Comparison of ENCODE assay signal across 12 mouse cellular contexts in genomic region chr12:71482619-71483018, GRCm38 (mm10).
DNase-seq lines count a peak whose midpoint lies in the region; ATAC-seq lines count a peak whose summit lies in the region.
"Had no signal": no experiment of that assay in that cellular context is flagged by ENCODE, and none has a peak within 500 bp of the region (broad histone marks: within the 10 kb centered on the region; RNA-seq: fewer than 3 reads in every experiment).

No protein-coding gene starts in this region.

- no peak overlapping the region for H3K9ac ChIP-seq in hindbrain, embryonic 16.5 days (ENCODE audit: low read depth, low read length)
- no peak overlapping the region for H3K9ac ChIP-seq in neural tube, embryonic 13.5 days
- no peak overlapping the region for H3K9ac ChIP-seq in hindbrain, embryonic 13.5 days
- H3K9ac ChIP-seq in stomach, embryonic 15.5 days: no peak overlapping the region
- H3K9ac ChIP-seq: liver, embryonic 12.5 days had no signal

- H3K36me3 ChIP-seq in hindbrain, embryonic 10.5 days: no peaks in the 10 kb centered on the region
- no peaks in the 10 kb centered on the region for H3K36me3 ChIP-seq in hindbrain, embryonic 16.5 days (ENCODE audit: control insufficient read depth, insufficient read depth, low read length)
- no peaks in the 10 kb centered on the region for H3K36me3 ChIP-seq in neural tube, embryonic 13.5 days
- no peaks in the 10 kb centered on the region for H3K36me3 ChIP-seq in hindbrain, embryonic 13.5 days
- no peaks in the 10 kb centered on the region for H3K36me3 ChIP-seq in stomach, embryonic 15.5 days
- H3K36me3 ChIP-seq: liver, embryonic 12.5 days had no signal

- no peaks in the 10 kb centered on the region for H3K9me3 ChIP-seq in hindbrain, embryonic 10.5 days
- no peaks in the 10 kb centered on the region for H3K9me3 ChIP-seq in hindbrain, embryonic 16.5 days (ENCODE audit: control insufficient read depth, low read length)
- H3K9me3 ChIP-seq in neural tube, embryonic 13.5 days: no peaks in the 10 kb centered on the region
- H3K9me3 ChIP-seq in hindbrain, embryonic 13.5 days: no peaks in the 10 kb centered on the region
- H3K9me3 ChIP-seq in stomach, embryonic 15.5 days: no peaks in the 10 kb centered on the region
- H3K9me3 ChIP-seq: liver, embryonic 12.5 days had no signal

- H3K4me3 ChIP-seq in hindbrain, embryonic 10.5 days: no peak overlapping the region
- H3K4me3 ChIP-seq in hindbrain, embryonic 16.5 days (ENCODE audit: low read length): no peak overlapping the region
- no peak overlapping the region for H3K4me3 ChIP-seq in neural tube, embryonic 13.5 days
- no peak overlapping the region for H3K4me3 ChIP-seq in hindbrain, embryonic 13.5 days
- no peak overlapping the region for H3K4me3 ChIP-seq in stomach, embryonic 15.5 days (replicated peaks)
- H3K4me3 ChIP-seq: left cerebral cortex, adult 2 months; liver, embryonic 12.5 days had no signal

- H3K4me2 ChIP-seq in hindbrain, embryonic 16.5 days (ENCODE audit: low read length): no peak overlapping the region
- H3K4me2 ChIP-seq in neural tube, embryonic 13.5 days: no peak overlapping the region
- no peak overlapping the region for H3K4me2 ChIP-seq in hindbrain, embryonic 13.5 days
- H3K4me2 ChIP-seq in stomach, embryonic 15.5 days: no peak overlapping the region
- H3K4me2 ChIP-seq: liver, embryonic 12.5 days had no signal

- peaks cover 37% of the 10 kb centered on the region for H3K4me1 ChIP-seq in hindbrain, embryonic 10.5 days (replicated peaks)
- H3K4me1 ChIP-seq in hindbrain, embryonic 16.5 days (ENCODE audit: control insufficient read depth, insufficient read depth, low read depth, low read length): peaks cover 8% of the 10 kb centered on the region
- peaks cover 36% of the 10 kb centered on the region for H3K4me1 ChIP-seq in neural tube, embryonic 13.5 days (replicated peaks)
- peaks cover 39% of the 10 kb centered on the region for H3K4me1 ChIP-seq in hindbrain, embryonic 13.5 days (replicated peaks)
- 0 out of 2 replicates have a peak, but pooled peaks cover 14% of the 10 kb centered on the region for H3K4me1 ChIP-seq in stomach, embryonic 15.5 days

- ATAC-seq in hindbrain, embryonic 16.5 days: no peak
- ATAC-seq in neural tube, embryonic 13.5 days (ENCODE audit: low read depth): no peak
- no peak for ATAC-seq in hindbrain, embryonic 13.5 days (ENCODE audit: low FRiP score)
- no peak for ATAC-seq in stomach, embryonic 15.5 days (ENCODE audit: insufficient read depth, low FRiP score, low read depth)
- ATAC-seq: liver, embryonic 12.5 days had no signal

- whole genome bisulfite sequencing in hindbrain, embryonic 10.5 days: 42% methylated on average over 2 of the region's 2 CpGs
- WGBS in hindbrain, embryonic 16.5 days: 25% methylated on average over 2 of the region's 2 CpGs
- WGBS in neural tube, embryonic 13.5 days: 37% methylated on average over 2 of the region's 2 CpGs
- 46% methylated on average over 2 of the region's 2 CpGs for WGBS in hindbrain, embryonic 13.5 days
- 23% methylated on average over 2 of the region's 2 CpGs for WGBS in stomach, embryonic 15.5 days

- no peak for DNase-seq in hindbrain, embryonic 10.5 days (ENCODE audit: low spot score)
- DNase-seq in neural tube, embryonic 10.5 days (ENCODE audit: extremely low spot score, low spot score): no peak
- DNase-seq in Muller cell, postnatal 12 days (ENCODE audit: inconsistent ontology term): no peak
- DNase-seq: cerebellum, adult 18-20 months; kidney, postnatal 14 days; lung, postnatal 36 days had no signal

- peak overlapping the region; percentile 20; the same call in 1 of the 2 replicates for H3K27ac ChIP-seq in hindbrain, embryonic 10.5 days
- H3K27ac ChIP-seq in hindbrain, embryonic 16.5 days (ENCODE audit: low read depth, low read length): no peak overlapping the region; the same call in 1 of the 2 replicates
- H3K27ac ChIP-seq in neural tube, embryonic 13.5 days (replicated peaks): 0 out of 2 replicates have a peak overlapping the region, but pooled peaks have one; percentile 67
- H3K27ac ChIP-seq in hindbrain, embryonic 13.5 days: peak overlapping the region; percentile 66
- H3K27ac ChIP-seq in stomach, embryonic 15.5 days: peak overlapping the region; percentile 77
- H3K27ac ChIP-seq: left cerebral cortex, adult 2 months; liver, embryonic 12.5 days had no signal

- H3K27me3 ChIP-seq in hindbrain, embryonic 10.5 days (ENCODE audit: insufficient read depth, poor library complexity, severe bottlenecking): peaks cover 12% of the 10 kb centered on the region
- no peaks in the 10 kb centered on the region for H3K27me3 ChIP-seq in hindbrain, embryonic 16.5 days (replicated peaks; ENCODE audit: control insufficient read depth, insufficient read depth, low read length)
- no peaks in the 10 kb centered on the region for H3K27me3 ChIP-seq in neural tube, embryonic 13.5 days
- H3K27me3 ChIP-seq in hindbrain, embryonic 13.5 days: no peaks in the 10 kb centered on the region
- H3K27me3 ChIP-seq in stomach, embryonic 15.5 days (replicated peaks): no peaks in the 10 kb centered on the region
- H3K27me3 ChIP-seq: liver, embryonic 12.5 days had no signal
